Mouse (Mus musculus) MEL (cell line): ENCODE results near the gene Ccdc12. TPM values are rescaled to one million over a fixed set of nuclear protein-coding genes. Genes with fewer than 3 reads are reported as not detected.

Experiments
- DNase-seq: peaks from one replicate; pipeline ENCODE4 v3.0.0; 2011; ENCODE audit warnings: low read depth, low spot score
- H3K27ac ChIP-seq: 2 replicates; pipeline ENCODE4 v1.5.1; 2012; ENCODE audit warnings: low read depth, mild to moderate bottlenecking, control low read depth, low read length, moderate library complexity; ENCODE audit not compliant: control insufficient read depth
- H3K27me3 ChIP-seq, 2 experiments: fragments of 150-350 bp in 1 of 2; sonication (generic) in 1 of 2; 2 replicates each; pipeline ENCODE4 v1.6.1; 2012; ENCODE audit warnings: low read length in 2 of 2, mild to moderate bottlenecking in 2 of 2, improper control_type of control experiment in 1 of 2, moderate library complexity in 1 of 2; ENCODE audit not compliant: insufficient read depth in 2 of 2, control insufficient read depth in 1 of 2
- H3K36me3 ChIP-seq, 2 experiments: 2 replicates each; pipeline ENCODE4 v1.6.1; 2012 to 2014; ENCODE audit warnings: low read length in 2 of 2, improper control_type of control experiment in 1 of 2, inconsistent platforms in 1 of 2, mild to moderate bottlenecking in 1 of 2; ENCODE audit not compliant: insufficient read depth in 2 of 2, control insufficient read depth in 1 of 2
- H3K4me1 ChIP-seq, 2 experiments: fragments of 150-350 bp in 1 of 2; sonication (generic) in 1 of 2; 2 replicates each; pipeline ENCODE4 v1.6.1; 2012; ENCODE audit warnings: low read length in 2 of 2, improper control_type of control experiment in 1 of 2, mild to moderate bottlenecking in 1 of 2; ENCODE audit not compliant: insufficient read depth in 2 of 2, control insufficient read depth in 1 of 2
- H3K4me3 ChIP-seq, 2 experiments: fragments of 150-350 bp in 1 of 2; sonication (generic) in 1 of 2; 2 replicates each; pipeline ENCODE4 v1.5.1; 2012; ENCODE audit warnings: low read depth in 2 of 2, low read length in 2 of 2, mild to moderate bottlenecking in 2 of 2, moderate library complexity in 2 of 2, control low read depth in 1 of 2, improper control_type of control experiment in 1 of 2; ENCODE audit not compliant: control insufficient read depth in 1 of 2, insufficient read depth in 1 of 2
- H3K79me2 ChIP-seq: 2 replicates; pipeline ENCODE4 v1.6.1; 2012; ENCODE audit warnings: mild to moderate bottlenecking, low read length, moderate library complexity; ENCODE audit not compliant: control insufficient read depth, poor library complexity, insufficient read depth
- H3K9ac ChIP-seq: 2 replicates; pipeline ENCODE4 v1.6.1; 2012; ENCODE audit warnings: low read depth, mild to moderate bottlenecking, control low read depth, low read length, moderate library complexity; ENCODE audit not compliant: control insufficient read depth, poor library complexity, severe bottlenecking
- H3K9me3 ChIP-seq: fragments of 150-350 bp; sonication (generic); replicated peaks from 2 replicates; pipeline ENCODE4 v1.6.1; 2012; ENCODE audit warnings: mild to moderate bottlenecking, low read length, improper control_type of control experiment, moderate library complexity; ENCODE audit not compliant: insufficient read depth
- BHLHE40 ChIP-seq: IDR thresholded peaks from 2 replicates; pipeline ENCODE4 v1.6.1; 2012; ENCODE audit warnings: low read depth, mild to moderate bottlenecking, inconsistent platforms, low read length, improper control_type of control experiment, borderline replicate concordance
- CHD2 ChIP-seq: IDR thresholded peaks from 2 replicates; pipeline ENCODE4 v1.6.1; 2011; ENCODE audit warnings: low read length, improper control_type of control experiment
- ELF1 ChIP-seq: IDR thresholded peaks from 2 replicates; pipeline ENCODE4 v1.6.1; 2014; ENCODE audit warnings: low read depth, mild to moderate bottlenecking, inconsistent platforms, low read length, improper control_type of control experiment, moderate library complexity
- GABPA ChIP-seq: IDR thresholded peaks from 2 replicates; pipeline ENCODE4 v1.6.1; 2012; ENCODE audit warnings: low read depth, mild to moderate bottlenecking, inconsistent platforms, low read length, improper control_type of control experiment, moderate library complexity
- GATA1 ChIP-seq: IDR thresholded peaks from 2 replicates; pipeline ENCODE4 v1.6.1; 2011; ENCODE audit warnings: low read depth, low read length, improper control_type of control experiment
- HCFC1 ChIP-seq: IDR thresholded peaks from 2 replicates; pipeline ENCODE4 v1.6.1; 2012; ENCODE audit warnings: low read depth, mild to moderate bottlenecking, inconsistent platforms, low read length, improper control_type of control experiment, moderate library complexity
- MAX ChIP-seq: IDR thresholded peaks from 2 replicates; pipeline ENCODE4 v1.6.1; 2011; ENCODE audit warnings: low read length, improper control_type of control experiment
- MAZ ChIP-seq: IDR thresholded peaks from 2 replicates; pipeline ENCODE4 v1.6.1; 2012; ENCODE audit warnings: low read depth, mild to moderate bottlenecking, inconsistent platforms, low read length, improper control_type of control experiment
- MYB ChIP-seq: IDR thresholded peaks from 2 replicates; pipeline ENCODE4 v1.6.1; 2011; ENCODE audit warnings: mild to moderate bottlenecking, low read depth, low read length, improper control_type of control experiment
- NELFE ChIP-seq: IDR thresholded peaks from 2 replicates; pipeline ENCODE4 v1.6.1; 2011; ENCODE audit warnings: low read depth, low read length, improper control_type of control experiment
- NRF1 ChIP-seq: IDR thresholded peaks from 2 replicates; pipeline ENCODE4 v1.6.1; 2014; ENCODE audit warnings: low read depth, mild to moderate bottlenecking, inconsistent platforms, low read length, improper control_type of control experiment, moderate library complexity; ENCODE audit not compliant: poor library complexity, insufficient read depth, severe bottlenecking
- POLR2A ChIP-seq, 2 experiments: IDR thresholded peaks; 2 replicates each; pipeline ENCODE4 v1.6.1; 2011 to 2012; ENCODE audit warnings: low read length in 2 of 2, mild to moderate bottlenecking in 2 of 2, control low read depth in 1 of 2, improper control_type of control experiment in 1 of 2, low read depth in 1 of 2, moderate library complexity in 1 of 2; ENCODE audit not compliant: control insufficient read depth in 1 of 2, insufficient read depth in 1 of 2, poor library complexity in 1 of 2
- POLR2AphosphoS2 ChIP-seq: IDR thresholded peaks from 2 replicates; pipeline ENCODE4 v1.6.1; 2011; ENCODE audit warnings: low read length, improper control_type of control experiment
- POLR2AphosphoS5 ChIP-seq: IDR thresholded peaks from 2 replicates; pipeline ENCODE4 v1.6.1; 2012; ENCODE audit warnings: low read depth, borderline replicate concordance, mild to moderate bottlenecking, inconsistent platforms, low read length, moderate library complexity, mixed read lengths
- RAD21 ChIP-seq: IDR thresholded peaks from 2 replicates; pipeline ENCODE4 v1.6.1; 2011; ENCODE audit warnings: mild to moderate bottlenecking, low read depth, low read length, improper control_type of control experiment
- RCOR1 ChIP-seq: IDR thresholded peaks from 2 replicates; pipeline ENCODE4 v1.6.1; 2012; ENCODE audit warnings: low read depth, mild to moderate bottlenecking, inconsistent platforms, low read length, improper control_type of control experiment
- SIN3A ChIP-seq: IDR thresholded peaks from 2 replicates; pipeline ENCODE4 v1.6.1; 2012; ENCODE audit warnings: low read length, improper control_type of control experiment, inconsistent platforms
- SMC3 ChIP-seq: IDR thresholded peaks from 2 replicates; pipeline ENCODE4 v1.6.1; 2011; ENCODE audit warnings: low read depth, low read length, improper control_type of control experiment
- TAL1 ChIP-seq: IDR thresholded peaks from 2 replicates; pipeline ENCODE4 v1.6.1; 2012; ENCODE audit warnings: mild to moderate bottlenecking, inconsistent platforms, low read length, moderate library complexity, mixed read lengths
- TBP ChIP-seq: IDR thresholded peaks from 2 replicates; pipeline ENCODE4 v1.8.0; 2011; ENCODE audit warnings: low read depth, low read length, improper control_type of control experiment
- TCF12 ChIP-seq: IDR thresholded peaks from 2 replicates; pipeline ENCODE4 v1.6.1; 2014; ENCODE audit warnings: low read depth, mild to moderate bottlenecking, inconsistent platforms, low read length, improper control_type of control experiment, moderate library complexity
- UBTF ChIP-seq: IDR thresholded peaks from 2 replicates; pipeline ENCODE4 v1.6.1; 2012; ENCODE audit warnings: low read depth, mild to moderate bottlenecking, inconsistent platforms, low read length, improper control_type of control experiment, moderate library complexity, borderline replicate concordance; ENCODE audit not compliant: insufficient read depth
- USF1 ChIP-seq: IDR thresholded peaks from 2 replicates; pipeline ENCODE4 v1.6.1; 2014; ENCODE audit warnings: low read depth, mild to moderate bottlenecking, inconsistent platforms, low read length, improper control_type of control experiment, moderate library complexity
- ZC3H11A ChIP-seq: IDR thresholded peaks from 2 replicates; pipeline ENCODE4 v1.6.1; 2012; ENCODE audit warnings: low read depth, mild to moderate bottlenecking, inconsistent platforms, low read length, improper control_type of control experiment
- ZKSCAN1 ChIP-seq: IDR thresholded peaks from 2 replicates; pipeline ENCODE4 v1.6.1; 2012; ENCODE audit warnings: low read depth, mild to moderate bottlenecking, inconsistent platforms, low read length, improper control_type of control experiment, moderate library complexity
- ZNF384 ChIP-seq: IDR thresholded peaks from 2 replicates; pipeline ENCODE4 v1.6.1; 2012; ENCODE audit warnings: low read depth, mild to moderate bottlenecking, inconsistent platforms, low read length, improper control_type of control experiment
- polyA plus RNA-seq, 2 experiments: library from polyadenylated mRNA; stranded (reverse) in 1 of 2; unstranded in 1 of 2; fragments of >175 nt in 1 of 2; fragments of >200 nt in 1 of 2; gene quantifications; 2 replicates each; pipeline versions ENCODE4 v1.2.1 to v1.2.4; 2012; ENCODE audit warnings: low replicate concordance in 2 of 2, low read depth in 1 of 2; ENCODE audit not compliant: insufficient read length in 2 of 2, insufficient read depth in 1 of 2, missing spikeins in 1 of 2
- total RNA-seq: library from RNA; depleted of rRNA; stranded (reverse); fragments of 300-350 nt; gene quantifications from 2 replicates; pipeline ENCODE4 v1.2.3, GENCODE M21; 2012

The Ccdc12 gene
- total and polyA plus RNA-seq, 3 experiments = 112 to 129 TPM; not detected in 1

- no peaks in the 10 kb centered on the region for H3K36me3 ChIP-seq
- H3K4me1 ChIP-seq = no peaks in the 10 kb centered on the region; a peak in 1 of 4 replicates
- H3K27me3 ChIP-seq = no peaks in the 10 kb centered on the region
- no peaks in the 10 kb centered on the region for H3K9me3 ChIP-seq
- no peak for DNase-seq
- no peak overlapping the region for H3K4me3 ChIP-seq
- no peak overlapping the region for H3K27ac ChIP-seq
- H3K9ac ChIP-seq = no peak overlapping the region
- TF ChIP-seq POLR2A (IDR thresholded peaks at IDR 0.05; ENCODE audit: control insufficient read depth in 1 of 2, insufficient read depth in 1 of 2, low read depth in 1 of 2, low read length in 2 of 2, poor library complexity in 1 of 2) (no peak), TCF12 (no peak), POLR2AphosphoS2 (no peak), CHD2 (no peak), BHLHE40 (no peak)
- TF ChIP-seq, all 39 proteins: peak for 0
- no peaks in the 10 kb centered on the region for H3K79me2 ChIP-seq
Observed at GRCm38 (mm10) chr9:110641006-110641405, 15.3 kb upstream of the Ccdc12 start.

DNA sequence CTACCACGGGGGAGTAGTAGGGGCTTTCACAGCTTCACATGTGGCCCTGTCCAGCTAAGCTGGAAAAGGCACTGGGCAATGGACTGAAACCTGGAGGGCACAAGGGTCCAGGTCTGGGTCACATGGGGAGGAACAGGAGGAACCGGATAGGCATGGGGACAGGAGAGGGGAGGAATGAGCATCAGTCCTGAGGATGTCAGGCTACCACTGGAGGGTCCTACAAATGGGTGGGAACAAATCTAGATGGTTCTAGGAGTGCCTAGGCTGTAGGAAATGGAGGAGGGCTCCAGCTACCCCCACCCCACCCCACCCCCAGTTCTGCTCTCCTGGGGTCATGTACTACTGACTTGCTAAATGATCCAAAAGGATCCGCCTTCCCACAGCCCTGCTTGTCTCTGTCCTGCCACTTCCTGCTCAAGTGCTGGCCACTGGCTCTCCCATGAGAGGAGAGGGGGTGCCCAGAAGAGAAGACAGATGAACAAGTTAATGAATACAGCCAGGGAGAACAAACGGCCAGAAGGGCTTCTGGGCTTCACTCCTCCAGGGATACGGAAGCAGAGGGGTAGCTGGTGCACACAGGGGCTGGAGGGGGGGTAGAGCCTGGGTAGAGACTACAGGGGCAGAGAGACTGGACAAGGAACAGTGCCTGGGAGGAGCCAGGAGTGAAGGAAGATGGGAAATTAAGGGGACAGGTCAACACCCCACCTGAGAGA is 13.3 kb upstream of the Ccdc12 start:
- Histone ChIP-seq H3K4me1 (no peaks in the 10 kb centered on the region; a peak in 1 of 4 replicates), H3K27ac (no peak overlapping the region), H3K36me3 (no peaks in the 10 kb centered on the region), H3K9ac (no peak overlapping the region), H3K4me3 (no peak overlapping the region), H3K79me2 (no peaks in the 10 kb centered on the region), H3K27me3 (no peaks in the 10 kb centered on the region), H3K9me3 (no peaks in the 10 kb centered on the region)
- TF ChIP-seq RAD21 (no peak), ZC3H11A (no peak), MYB (no peak), HCFC1 (no peak), MAZ (no peak), ZNF384 (no peak), GATA1 (no peak), USF1 (no peak), ZKSCAN1 (no peak), MAX (no peak)
- DNase-seq = no peak

DNA sequence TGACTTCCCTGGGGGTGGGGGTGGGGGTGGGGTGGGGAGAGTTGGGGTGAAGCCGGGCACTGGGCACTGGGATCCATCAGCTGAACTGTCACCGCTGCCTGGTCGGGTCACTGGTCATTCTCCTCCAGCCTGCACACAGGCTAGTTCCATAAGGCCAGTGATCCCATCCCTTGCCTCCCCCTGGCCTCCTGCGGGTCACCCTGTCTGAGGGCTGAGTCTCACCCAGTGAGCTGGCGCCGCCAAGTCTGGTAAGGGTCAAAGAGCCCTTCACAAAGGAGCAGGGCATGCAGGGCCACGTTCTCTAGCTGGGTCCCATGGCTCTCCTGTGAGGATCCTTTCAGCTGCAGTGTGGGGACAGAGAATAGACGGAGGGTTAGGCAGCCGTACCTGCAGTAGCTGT is 12.5 kb upstream of the Ccdc12 start:
- Histone ChIP-seq H3K4me1 (no peaks in the 10 kb centered on the region; a peak in 1 of 4 replicates), H3K4me3 (no peak overlapping the region), H3K36me3 (no peaks in the 10 kb centered on the region), H3K9me3 (no peaks in the 10 kb centered on the region), H3K9ac (no peak overlapping the region), H3K79me2 (no peaks in the 10 kb centered on the region), H3K27ac (no peak overlapping the region), H3K27me3 (no peaks in the 10 kb centered on the region)
- TF ChIP-seq RCOR1 = no peak
- TF ChIP-seq NRF1 = no peak
- no peak for TF ChIP-seq TAL1
- TF ChIP-seq GABPA = no peak
- no peak for TF ChIP-seq NELFE
- no peak for TF ChIP-seq MAX
- no peak for TF ChIP-seq SMC3
- TF ChIP-seq POLR2AphosphoS5 = no peak
- TF ChIP-seq USF1 = no peak
- no peak for TF ChIP-seq UBTF
- no peak for TF ChIP-seq ELF1
- no peak for TF ChIP-seq SIN3A
- TF ChIP-seq TBP = no peak
- no peak for DNase-seq
